Mouse (Mus musculus) E14TG2a.4 (cell line): ENCODE results near the gene Grip1.

ENCODE experiments used
- H3K27me3 ChIP-seq: 2 replicates; pipeline ENCODE4 v1.6.1; 2014; ENCODE audit warnings: low read length, control low read depth; ENCODE audit not compliant: insufficient read depth
- H3K36me3 ChIP-seq: 2 replicates; pipeline ENCODE4 v1.6.1; 2014; ENCODE audit warnings: low read length, control low read depth; ENCODE audit not compliant: insufficient read depth
- H3K4me1 ChIP-seq: replicated peaks from 2 replicates; pipeline ENCODE4 v1.6.1; 2014; ENCODE audit warnings: low read depth, low read length, control low read depth
- H3K4me3 ChIP-seq: replicated peaks from 2 replicates; pipeline ENCODE4 v1.5.1; 2014; ENCODE audit warnings: mild to moderate bottlenecking, low read length
- H3K9me3 ChIP-seq: 2 replicates; pipeline ENCODE4 v1.6.1; 2014; ENCODE audit warnings: low read length, control low read depth
- CTCF ChIP-seq: conservative IDR thresholded peaks from 2 replicates; pipeline ENCODE4 v1.5.1; 2014; ENCODE audit warnings: low read length
- NANOG ChIP-seq: IDR thresholded peaks from 2 replicates; pipeline ENCODE4 v1.6.1; 2014; ENCODE audit warnings: borderline replicate concordance, low read length, mixed read lengths
- POU5F1 ChIP-seq: IDR thresholded peaks from 2 replicates; pipeline ENCODE4 v1.6.1; 2014; ENCODE audit warnings: low read length, borderline replicate concordance

Gene Grip1

DNA sequence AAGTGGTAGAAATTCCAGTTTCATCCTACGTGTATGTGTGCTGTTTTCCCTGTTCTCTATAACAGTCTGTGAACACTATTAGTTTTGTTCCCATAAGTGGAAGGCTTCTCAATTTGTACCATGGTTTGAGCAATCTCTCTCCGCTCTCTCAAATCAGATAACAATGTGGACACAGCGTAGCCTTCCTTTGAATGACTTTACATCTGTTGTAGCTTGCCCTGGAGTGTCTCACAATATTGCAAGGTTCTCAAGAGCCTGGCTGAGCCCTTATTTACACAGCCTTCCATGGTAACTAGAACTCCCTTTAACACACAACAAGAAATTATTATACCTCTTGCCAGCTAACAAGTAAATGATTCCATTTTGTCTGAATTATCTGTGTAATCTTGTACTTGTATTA is 268.3 kb downstream of the Grip1 start:
- no peaks in the 10 kb centered on the region for H3K9me3 ChIP-seq
- no peaks in the 10 kb centered on the region for H3K27me3 ChIP-seq
- H3K4me3 ChIP-seq = no peak overlapping the region
- H3K36me3 ChIP-seq = no peaks in the 10 kb centered on the region
- TF ChIP-seq NANOG (no peak), CTCF (no peak), POU5F1 (no peak)
- no peaks in the 10 kb centered on the region for H3K4me1 ChIP-seq

DNA sequence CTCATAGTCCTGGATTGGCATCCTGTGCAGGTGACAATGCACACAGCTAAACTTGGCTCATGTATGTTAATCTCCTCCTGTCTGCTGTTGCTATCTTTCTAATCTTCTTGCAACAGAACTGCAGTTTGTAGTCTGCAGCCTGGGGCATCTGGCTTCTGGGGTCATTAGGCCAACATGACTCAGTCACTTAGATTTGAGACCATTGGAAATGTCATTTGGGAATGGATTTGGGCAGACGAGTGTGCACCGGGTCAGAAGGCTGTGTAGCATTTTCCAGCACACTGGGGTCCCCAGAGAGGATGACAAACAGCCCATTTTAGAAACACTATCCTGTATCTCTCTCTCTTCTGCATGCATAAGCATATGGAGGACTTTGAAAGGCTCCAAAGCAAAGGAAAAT is 268.8 kb downstream of the Grip1 start:
- H3K27me3 ChIP-seq = no peaks in the 10 kb centered on the region
- no peak overlapping the region for H3K4me3 ChIP-seq
- H3K36me3 ChIP-seq = no peaks in the 10 kb centered on the region
- no peaks in the 10 kb centered on the region; the same call in 1 of the 2 replicates for H3K4me1 ChIP-seq
- H3K9me3 ChIP-seq = no peaks in the 10 kb centered on the region
- TF ChIP-seq POU5F1 (no peak), NANOG (no peak), CTCF (no peak)

DNA sequence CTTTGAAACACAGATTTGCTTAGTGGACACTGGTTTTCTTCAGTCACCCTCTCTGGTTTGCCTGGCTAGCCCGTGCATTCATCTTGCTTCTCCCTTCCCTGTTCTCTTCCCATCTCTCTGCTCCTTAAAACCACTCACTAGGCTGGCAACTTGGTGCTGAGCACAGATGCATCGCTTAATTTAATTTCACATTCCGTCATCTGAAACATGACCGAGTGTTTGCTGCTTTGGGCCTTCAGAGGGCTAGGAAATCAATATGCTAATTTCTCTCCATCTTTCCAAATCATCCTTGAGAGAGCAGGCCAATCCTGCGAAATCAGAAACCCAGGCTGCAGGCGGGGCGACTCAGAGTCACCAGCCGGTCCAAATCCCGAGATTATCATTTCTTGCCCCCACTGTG is 270.0 kb downstream of the Grip1 start:
- Histone ChIP-seq H3K4me3 (no peak overlapping the region), H3K27me3 (no peaks in the 10 kb centered on the region), H3K36me3 (no peaks in the 10 kb centered on the region), H3K4me1 (no peaks in the 10 kb centered on the region; the same call in 1 of the 2 replicates), H3K9me3 (no peaks in the 10 kb centered on the region)
- TF ChIP-seq NANOG (no peak), POU5F1 (no peak), CTCF (no peak)

DNA sequence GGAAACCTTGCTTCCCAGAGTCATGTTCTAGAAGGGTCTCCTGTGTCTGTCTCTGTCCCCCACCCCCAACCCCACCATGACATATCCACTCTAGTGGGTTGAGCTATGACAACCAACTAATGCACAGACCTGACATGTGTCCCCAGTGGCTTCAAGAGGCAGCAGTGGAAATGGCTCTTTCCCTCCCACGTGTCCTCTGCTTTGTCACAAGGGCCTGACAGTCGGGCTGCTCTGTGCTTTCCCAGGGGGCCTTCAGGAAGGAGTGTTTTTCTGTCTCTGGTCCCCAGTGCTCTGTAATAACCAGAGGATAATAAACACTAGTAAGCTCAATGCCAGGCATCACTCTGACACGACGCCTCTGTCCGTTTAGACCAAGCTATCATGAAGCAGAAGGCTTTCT is 271.7 kb downstream of the Grip1 start:
- no peak for TF ChIP-seq NANOG
- no peak for TF ChIP-seq CTCF
- no peak for TF ChIP-seq POU5F1
- no peaks in the 10 kb centered on the region; the same call in 1 of the 2 replicates for H3K4me1 ChIP-seq

DNA sequence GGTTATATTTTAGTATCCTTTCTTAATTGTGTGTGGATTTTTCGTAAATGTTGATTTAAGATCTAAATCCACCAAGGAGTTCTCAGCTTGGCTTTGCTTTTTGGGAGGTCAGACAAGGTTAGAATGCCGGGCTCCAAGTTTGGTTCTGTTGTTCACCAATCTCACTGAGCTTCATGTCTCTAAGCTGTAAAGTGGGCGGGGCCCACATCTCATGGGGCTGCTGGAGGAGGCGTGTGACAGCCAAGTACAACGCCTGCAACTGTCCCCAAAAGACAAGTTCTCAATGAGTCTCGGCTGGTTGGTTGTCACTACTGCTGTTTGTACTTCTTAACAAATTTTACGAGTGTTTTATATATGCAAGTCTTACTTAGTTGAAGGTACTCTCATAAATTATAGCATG is 272.3 kb downstream of the Grip1 start:
- H3K4me3 ChIP-seq = no peak overlapping the region
- TF ChIP-seq NANOG (no peak), CTCF (no peak), POU5F1 (no peak)
- H3K36me3 ChIP-seq = no peaks in the 10 kb centered on the region
- no peaks in the 10 kb centered on the region; the same call in 1 of the 2 replicates for H3K4me1 ChIP-seq
- no peaks in the 10 kb centered on the region for H3K27me3 ChIP-seq
- no peaks in the 10 kb centered on the region for H3K9me3 ChIP-seq

More for the DNA sequence above, 271.7 kb downstream of the Grip1 start:
- Histone ChIP-seq H3K9me3 (no peaks in the 10 kb centered on the region), H3K4me3 (no peak overlapping the region), H3K36me3 (no peaks in the 10 kb centered on the region), H3K27me3 (no peaks in the 10 kb centered on the region)

DNA sequence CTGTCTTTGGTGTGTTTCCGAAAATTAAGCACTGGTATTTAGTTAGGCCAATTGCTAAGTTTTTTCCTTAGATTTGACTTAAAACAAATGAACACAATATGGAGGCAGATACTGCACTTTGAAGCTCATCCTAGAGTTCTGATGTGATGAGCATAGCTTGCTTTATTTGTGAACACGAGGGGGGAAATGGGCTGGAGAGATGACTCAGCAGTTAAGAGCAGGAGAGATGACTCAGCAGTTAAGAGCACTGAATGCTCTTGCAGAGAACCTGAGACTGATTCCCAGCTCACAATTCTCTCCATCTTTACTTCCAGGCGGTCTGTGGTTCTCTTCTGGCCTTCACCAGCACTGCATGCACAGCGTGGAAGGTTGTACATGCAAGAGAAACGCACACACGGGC is 273.3 kb downstream of the Grip1 start:
- H3K27me3 ChIP-seq = no peaks in the 10 kb centered on the region
- no peaks in the 10 kb centered on the region for H3K36me3 ChIP-seq
- no peak overlapping the region for H3K4me3 ChIP-seq
- H3K4me1 ChIP-seq = no peaks in the 10 kb centered on the region; the same call in 1 of the 2 replicates
- H3K9me3 ChIP-seq = no peaks in the 10 kb centered on the region
- TF ChIP-seq NANOG (no peak), POU5F1 (no peak), CTCF (no peak)

DNA sequence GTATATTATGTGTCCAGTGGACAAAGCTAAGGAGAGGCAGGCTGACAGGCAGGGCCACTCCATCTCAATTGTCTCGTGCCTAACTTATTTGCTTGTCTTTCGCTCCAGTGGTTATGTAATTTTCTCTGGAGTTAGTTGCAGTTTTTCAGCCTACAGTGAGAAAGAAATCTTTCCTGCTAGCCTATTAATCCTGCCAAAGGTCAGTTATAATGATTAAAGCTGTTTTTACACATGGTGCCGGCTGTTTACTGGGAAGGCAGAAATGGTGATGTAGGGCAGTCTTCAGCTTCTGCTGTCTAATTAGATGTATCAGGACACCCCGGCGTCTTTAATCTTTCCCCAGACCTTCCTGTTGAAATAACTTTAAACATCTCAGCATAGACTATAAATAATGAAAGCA is 276.6 kb downstream of the Grip1 start:
- H3K9me3 ChIP-seq = no peaks in the 10 kb centered on the region
- no peaks in the 10 kb centered on the region for H3K27me3 ChIP-seq
- no peaks in the 10 kb centered on the region for H3K36me3 ChIP-seq
- no peaks in the 10 kb centered on the region; the same call in 1 of the 2 replicates for H3K4me1 ChIP-seq
- no peak overlapping the region for H3K4me3 ChIP-seq
- TF ChIP-seq NANOG (no peak), CTCF (no peak), POU5F1 (no peak)

DNA sequence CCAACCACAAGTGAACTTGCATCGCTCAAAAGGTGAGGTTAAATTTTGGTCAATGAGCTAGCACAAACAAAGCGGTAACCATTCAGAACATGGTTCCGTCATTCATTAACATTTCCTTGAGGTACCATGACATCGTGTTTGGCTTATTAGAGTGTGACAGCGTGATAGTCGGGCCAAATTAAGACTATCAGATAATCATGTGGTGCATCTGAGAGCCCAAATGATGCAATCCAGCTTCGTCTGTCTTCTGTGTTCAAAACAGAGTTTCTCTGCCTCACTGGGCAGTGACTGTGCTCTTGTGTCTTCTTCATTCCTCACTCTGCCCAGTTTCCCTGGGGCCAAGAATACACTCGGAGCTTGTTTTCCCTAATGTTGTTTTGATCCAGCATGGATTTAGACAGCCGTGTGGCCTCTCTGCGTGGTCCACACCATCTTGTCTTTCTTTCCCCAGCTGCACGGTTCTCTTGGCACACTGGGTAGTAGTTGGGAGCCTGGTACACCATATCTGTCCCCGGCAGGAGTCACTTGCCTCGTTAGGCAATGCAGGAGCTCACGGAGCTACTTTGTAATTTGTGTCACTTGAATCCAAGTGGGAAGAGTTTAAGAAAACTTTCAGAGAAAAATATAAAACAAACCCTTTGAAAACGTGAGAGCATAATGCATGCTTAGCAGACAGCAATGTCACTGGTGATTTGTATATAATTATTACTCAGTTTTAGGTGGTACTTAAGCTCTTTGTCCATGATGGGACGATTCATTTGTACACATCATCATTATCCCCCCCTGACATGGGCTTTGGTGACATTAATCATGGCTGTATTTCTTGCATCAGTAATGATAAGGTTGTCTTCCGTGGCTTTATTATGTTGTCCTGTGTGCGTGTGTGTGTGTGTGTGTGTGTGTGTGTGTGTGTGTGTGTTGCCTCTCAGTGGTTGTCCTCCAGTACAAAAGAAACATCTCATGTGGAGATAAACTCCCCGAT is 281.7 kb downstream of the Grip1 start:
- no peaks in the 10 kb centered on the region for H3K36me3 ChIP-seq
- no peaks in the 10 kb centered on the region for H3K4me1 ChIP-seq
- no peaks in the 10 kb centered on the region for H3K9me3 ChIP-seq
- no peak for TF ChIP-seq CTCF
- no peak for TF ChIP-seq POU5F1
- no peak for TF ChIP-seq NANOG
- no peaks in the 10 kb centered on the region for H3K27me3 ChIP-seq
- no peak overlapping the region for H3K4me3 ChIP-seq

DNA sequence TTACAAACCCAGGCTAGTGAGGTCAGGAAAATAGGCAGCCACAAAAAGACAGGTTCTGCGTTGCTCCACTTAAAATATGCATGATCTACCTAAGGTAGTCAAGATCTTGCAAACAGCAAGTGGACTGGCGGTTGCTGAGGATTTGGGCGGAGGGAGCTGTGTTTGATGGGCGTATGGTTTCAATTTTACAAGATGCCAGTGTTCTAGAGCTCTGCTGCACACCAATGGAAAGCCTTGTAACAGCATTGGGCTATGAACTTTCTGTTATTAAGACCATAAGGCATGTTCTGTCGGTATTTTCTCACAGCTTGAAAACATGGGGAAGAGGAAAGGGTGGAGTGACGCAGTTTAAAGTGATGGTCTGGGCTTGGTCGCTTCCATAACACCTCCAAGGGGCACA is 285.8 kb downstream of the Grip1 start:
- Histone ChIP-seq H3K9me3 (peaks cover 5% of the 10 kb centered on the region; the same call in 1 of the 2 replicates), H3K4me1 (no peaks in the 10 kb centered on the region), H3K4me3 (no peak overlapping the region), H3K36me3 (no peaks in the 10 kb centered on the region), H3K27me3 (no peaks in the 10 kb centered on the region)
- TF ChIP-seq POU5F1 (no peak), CTCF (no peak), NANOG (no peak)
